Mouse (Mus musculus): ENCODE measurements at regions not wholly inside any gene's neighbourhood (a gene's known extent, or its start where the extent isn't known, plus 50 kb on each side); places are given as distances from the start of the nearest gene placed in this dataset.

DNA sequence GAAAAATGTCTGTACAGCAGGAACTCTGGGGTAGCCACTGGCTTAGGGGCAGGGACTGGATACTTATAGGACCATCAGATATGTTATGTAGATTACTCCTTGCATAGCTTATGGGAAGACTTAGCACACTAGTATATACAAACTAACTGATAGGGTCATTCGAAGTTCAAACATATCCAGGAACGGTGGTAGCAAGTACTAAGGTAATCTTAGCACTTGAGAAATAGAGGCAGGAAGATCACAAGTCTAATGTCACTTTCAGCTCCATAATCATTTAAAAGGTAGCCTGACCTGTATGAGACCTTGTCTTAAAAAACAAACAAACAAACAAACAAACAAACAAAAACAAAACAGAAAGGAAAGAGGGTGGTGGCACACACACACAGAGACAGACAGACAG lies 85.1 kb upstream of the S1pr1 start:
- no peak for TF ChIP-seq CTCF (IDR thresholded peaks at IDR 0.05; ENCODE audit: low read depth, low read length)
- no peak for TF ChIP-seq POLR2A (IDR thresholded peaks at IDR 0.05; ENCODE audit: extremely low read depth, insufficient read depth, low read length)

All from liver, adult 2 months (tissue).